Mouse (Mus musculus): Measurements from ENCODE around the gene Myom1.

DNA sequence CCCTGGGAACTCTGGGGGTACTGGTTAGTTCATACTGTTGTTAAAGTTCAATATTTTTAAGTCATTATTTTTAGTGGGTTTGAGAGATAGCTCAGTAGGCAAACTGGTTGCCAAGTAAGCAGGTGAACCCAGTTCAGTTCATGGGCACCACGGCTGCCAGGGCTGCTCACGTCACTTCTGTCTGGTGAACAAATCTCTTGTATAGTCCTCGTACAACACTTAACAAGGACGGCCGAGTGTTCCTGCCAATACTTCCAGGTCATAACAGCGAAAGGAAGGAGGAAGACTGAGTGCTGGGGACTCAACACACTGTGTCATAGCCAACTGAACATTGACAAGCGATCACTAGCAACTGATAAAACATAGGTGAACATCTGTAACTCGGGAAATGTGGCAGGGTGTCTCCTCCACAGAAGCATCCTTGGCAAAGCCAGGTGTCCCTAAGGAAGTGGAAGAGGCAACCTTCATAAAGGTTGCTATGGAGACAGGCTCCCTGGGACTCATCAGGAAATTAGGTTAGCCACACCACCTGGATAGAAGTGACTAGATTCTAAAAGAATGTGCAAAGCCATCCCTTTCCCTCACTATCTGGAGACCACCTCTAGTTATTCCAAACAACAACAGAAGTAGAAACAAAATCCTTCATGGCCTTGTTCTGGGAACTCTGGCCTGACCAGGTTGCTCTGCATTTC lies 52.9 kb downstream of the Myom1 start:
- TF ChIP-seq GATA1 (IDR thresholded peaks at IDR 0.05; ENCODE audit: low read length) (no peak), TAL1 (IDR thresholded peaks at IDR 0.05; ENCODE audit: low read length) (no peak)

Measured in erythroblast, embryonic 14.5 days (primary cell).